Mouse (Mus musculus) E14TG2a.4 (cell line): ENCODE data around the gene Kcnab1.

Experiments used
- H3K27me3 ChIP-seq: 2 replicates; pipeline ENCODE4 v1.6.1; 2014; ENCODE audit warnings: low read length, control low read depth; ENCODE audit not compliant: insufficient read depth
- H3K36me3 ChIP-seq: 2 replicates; pipeline ENCODE4 v1.6.1; 2014; ENCODE audit warnings: low read length, control low read depth; ENCODE audit not compliant: insufficient read depth
- H3K4me1 ChIP-seq: replicated peaks from 2 replicates; pipeline ENCODE4 v1.6.1; 2014; ENCODE audit warnings: low read depth, low read length, control low read depth
- H3K4me3 ChIP-seq: replicated peaks from 2 replicates; pipeline ENCODE4 v1.5.1; 2014; ENCODE audit warnings: mild to moderate bottlenecking, low read length
- H3K9me3 ChIP-seq: 2 replicates; pipeline ENCODE4 v1.6.1; 2014; ENCODE audit warnings: low read length, control low read depth
- CTCF ChIP-seq: conservative IDR thresholded peaks from 2 replicates; pipeline ENCODE4 v1.5.1; 2014; ENCODE audit warnings: low read length
- NANOG ChIP-seq: IDR thresholded peaks from 2 replicates; pipeline ENCODE4 v1.6.1; 2014; ENCODE audit warnings: borderline replicate concordance, low read length, mixed read lengths
- POU5F1 ChIP-seq: IDR thresholded peaks from 2 replicates; pipeline ENCODE4 v1.6.1; 2014; ENCODE audit warnings: low read length, borderline replicate concordance

Gene Kcnab1

DNA sequence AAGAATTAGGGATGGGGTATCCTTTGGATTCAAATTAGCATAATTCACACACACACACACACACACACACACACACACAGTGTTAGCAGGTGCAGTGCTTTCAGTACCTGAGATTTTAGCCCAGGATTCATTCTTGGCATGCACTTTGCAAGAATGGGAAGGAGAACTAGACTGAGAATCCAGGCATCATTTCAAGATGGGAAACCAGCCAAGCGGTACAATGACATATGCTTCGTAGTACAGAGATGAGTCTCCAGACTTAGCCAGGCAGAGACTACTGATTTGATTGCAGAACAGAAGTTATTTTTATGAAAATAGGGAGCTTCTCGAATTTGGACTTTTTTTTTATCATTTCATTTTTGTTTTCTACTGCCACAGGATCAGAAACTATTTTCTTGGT is 15.8 kb downstream of the Kcnab1 start:
- Histone ChIP-seq H3K27me3 (no peaks in the 10 kb centered on the region), H3K4me3 (no peak overlapping the region), H3K4me1 (no peaks in the 10 kb centered on the region), H3K36me3 (no peaks in the 10 kb centered on the region), H3K9me3 (peaks cover 18% of the 10 kb centered on the region)
- no peak for TF ChIP-seq CTCF
- no peak for TF ChIP-seq NANOG
- TF ChIP-seq POU5F1: no peak

DNA sequence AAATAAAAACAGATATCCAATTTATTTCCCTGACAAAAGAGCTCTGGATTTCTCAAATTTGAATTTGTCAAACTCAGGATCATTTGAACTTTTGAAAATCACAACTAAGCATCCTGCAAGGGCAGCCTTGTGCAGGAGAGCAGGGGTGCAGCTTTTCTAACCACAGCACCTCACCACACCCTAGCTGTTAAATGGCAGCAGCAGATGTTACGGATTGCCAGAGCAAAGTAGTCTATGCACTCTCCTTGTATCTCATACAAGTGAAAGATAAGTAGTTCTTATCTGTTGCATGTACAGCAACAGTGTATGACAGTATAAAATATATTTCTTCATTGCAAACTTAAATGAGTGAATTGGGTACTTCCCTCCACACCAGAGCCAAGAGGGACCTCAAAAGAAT is 20.4 kb downstream of the Kcnab1 start:
- TF ChIP-seq POU5F1 (no peak), CTCF (no peak), NANOG (no peak)
- Histone ChIP-seq H3K4me1 (no peaks in the 10 kb centered on the region), H3K27me3 (no peaks in the 10 kb centered on the region), H3K4me3 (no peak overlapping the region), H3K36me3 (no peaks in the 10 kb centered on the region), H3K9me3 (no peaks in the 10 kb centered on the region)

DNA sequence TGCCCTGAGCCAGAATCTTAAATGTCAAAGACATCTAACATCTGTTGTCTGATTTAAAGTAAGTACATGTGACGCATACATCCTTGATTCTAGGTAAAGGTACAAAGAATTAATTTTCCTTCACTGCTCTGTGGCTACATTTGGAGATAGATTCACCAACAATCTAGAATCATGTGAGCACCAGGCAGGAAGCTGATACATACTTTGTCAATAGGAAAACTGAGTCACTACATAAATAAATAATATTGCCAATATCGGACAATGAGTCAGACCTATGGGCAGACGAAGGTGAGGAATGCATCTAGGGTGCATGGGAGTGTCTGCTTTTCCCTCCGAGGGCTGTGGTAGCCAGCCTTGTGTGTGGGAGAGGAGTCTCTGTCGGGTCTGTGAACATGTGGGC is 25.7 kb downstream of the Kcnab1 start:
- no peaks in the 10 kb centered on the region for H3K27me3 ChIP-seq
- no peaks in the 10 kb centered on the region for H3K9me3 ChIP-seq
- TF ChIP-seq POU5F1: no peak
- TF ChIP-seq NANOG: no peak
- no peak for TF ChIP-seq CTCF
- no peaks in the 10 kb centered on the region for H3K36me3 ChIP-seq
- H3K4me3 ChIP-seq: no peak overlapping the region
- H3K4me1 ChIP-seq: no peaks in the 10 kb centered on the region

DNA sequence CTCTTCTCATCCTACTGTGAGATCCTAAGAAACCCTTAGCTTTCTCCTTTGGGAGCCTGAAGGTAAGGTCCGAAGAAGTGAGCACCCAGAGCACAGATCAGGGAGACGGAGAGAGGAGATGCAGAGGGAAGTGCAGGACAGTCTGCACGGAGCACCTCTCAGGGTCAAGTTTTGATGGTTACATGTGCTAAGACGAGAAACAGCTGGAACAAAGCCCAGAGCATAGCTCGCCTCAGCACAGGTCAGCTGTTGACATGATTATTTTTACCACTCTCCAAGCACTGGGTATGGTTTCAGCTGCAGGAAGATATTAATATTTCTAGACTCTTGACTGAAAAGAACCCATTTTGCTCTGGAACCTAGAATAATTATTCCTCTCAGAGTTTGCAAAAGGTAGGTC is 27.7 kb downstream of the Kcnab1 start:
- no peaks in the 10 kb centered on the region for H3K4me1 ChIP-seq
- no peak overlapping the region for H3K4me3 ChIP-seq
- no peaks in the 10 kb centered on the region for H3K27me3 ChIP-seq
- no peaks in the 10 kb centered on the region for H3K9me3 ChIP-seq
- H3K36me3 ChIP-seq: no peaks in the 10 kb centered on the region
- TF ChIP-seq POU5F1 (no peak), CTCF (no peak), NANOG (no peak)

DNA sequence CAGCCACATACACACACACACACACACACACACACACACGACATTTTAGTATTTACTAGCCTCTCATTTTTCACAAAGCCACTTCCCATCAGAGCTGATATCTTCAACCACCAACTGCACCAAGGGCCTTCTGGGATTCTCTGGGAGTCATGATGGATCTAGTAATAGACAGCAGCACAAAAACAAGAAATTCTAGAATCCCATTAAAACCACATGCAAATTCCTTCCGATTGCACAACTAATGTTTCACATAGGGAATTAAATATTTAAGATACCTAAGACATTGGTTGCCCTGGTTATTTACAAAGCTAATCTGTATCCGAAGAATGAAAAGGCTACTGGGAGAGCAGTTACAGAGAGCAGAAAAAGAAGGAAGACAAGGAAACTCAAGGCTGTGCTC is 29.6 kb downstream of the Kcnab1 start:
- no peaks in the 10 kb centered on the region for H3K9me3 ChIP-seq
- no peaks in the 10 kb centered on the region for H3K27me3 ChIP-seq
- H3K4me3 ChIP-seq: no peak overlapping the region
- no peaks in the 10 kb centered on the region for H3K36me3 ChIP-seq
- no peaks in the 10 kb centered on the region for H3K4me1 ChIP-seq
- TF ChIP-seq POU5F1: no peak

DNA sequence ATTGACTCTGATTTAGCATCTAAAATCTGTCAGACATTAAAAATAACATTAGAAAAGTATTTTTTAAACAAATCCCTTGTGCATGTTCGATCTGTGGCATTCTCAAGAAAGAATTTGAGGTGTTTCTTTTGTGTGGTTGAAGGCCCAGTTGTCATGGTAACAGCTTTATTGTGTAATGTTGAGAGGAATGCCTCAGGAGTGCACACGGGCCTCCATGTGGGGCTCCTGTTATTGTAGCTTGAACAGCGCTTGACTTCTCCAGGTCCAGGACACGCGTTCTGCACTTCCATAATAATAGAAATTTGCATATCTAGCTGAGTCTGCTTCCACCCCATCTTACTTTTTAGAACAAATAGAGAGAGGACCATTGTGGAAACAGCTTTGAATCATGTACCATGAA is 36.0 kb downstream of the Kcnab1 start:
- Histone ChIP-seq H3K9me3 (no peaks in the 10 kb centered on the region), H3K4me3 (no peak overlapping the region), H3K36me3 (no peaks in the 10 kb centered on the region), H3K4me1 (no peaks in the 10 kb centered on the region), H3K27me3 (no peaks in the 10 kb centered on the region)
- TF ChIP-seq CTCF (no peak), NANOG (no peak)

DNA sequence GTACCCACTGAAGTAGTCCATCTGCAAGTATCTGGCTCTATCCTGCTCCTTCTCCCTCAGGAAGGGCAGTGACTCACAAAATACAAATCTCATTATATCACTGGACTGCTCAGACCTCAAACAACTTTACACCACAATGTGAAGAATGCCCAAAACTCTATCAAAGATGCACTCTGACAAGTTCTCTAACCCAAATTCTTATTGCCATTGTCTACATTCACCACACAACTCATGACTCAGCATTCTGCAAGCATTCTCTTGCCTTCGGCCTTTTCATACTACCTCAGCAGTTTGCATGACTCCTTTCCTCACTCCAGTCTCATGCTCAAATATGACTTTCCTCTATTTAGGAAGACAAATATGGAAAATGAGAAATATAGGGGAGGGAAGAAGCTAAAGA is 42.6 kb downstream of the Kcnab1 start:
- no peaks in the 10 kb centered on the region for H3K27me3 ChIP-seq
- H3K9me3 ChIP-seq: no peaks in the 10 kb centered on the region
- H3K4me3 ChIP-seq: no peak overlapping the region
- H3K4me1 ChIP-seq: no peaks in the 10 kb centered on the region
- TF ChIP-seq NANOG: no peak
- TF ChIP-seq CTCF: no peak
- no peak for TF ChIP-seq POU5F1
- H3K36me3 ChIP-seq: no peaks in the 10 kb centered on the region

DNA sequence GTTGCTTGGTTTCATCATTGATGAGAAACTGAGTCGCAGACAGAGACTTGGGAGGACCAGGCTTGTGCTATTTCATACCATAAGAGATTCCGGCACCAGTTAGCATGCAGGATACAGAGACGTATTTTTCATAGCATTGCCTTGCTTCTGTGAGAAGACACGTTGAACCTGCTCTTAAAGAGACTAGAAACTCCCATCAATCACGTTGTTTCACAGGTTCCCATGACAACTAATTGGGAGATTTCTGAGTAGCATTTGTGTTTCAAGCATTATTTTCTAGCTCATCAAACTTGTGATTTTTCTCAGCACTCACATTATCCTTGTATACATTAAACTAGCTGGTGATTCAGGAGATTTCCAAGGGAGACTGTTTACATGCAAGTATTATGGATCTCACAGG is 63.8 kb downstream of the Kcnab1 start:
- H3K4me3 ChIP-seq: no peak overlapping the region

DNA sequence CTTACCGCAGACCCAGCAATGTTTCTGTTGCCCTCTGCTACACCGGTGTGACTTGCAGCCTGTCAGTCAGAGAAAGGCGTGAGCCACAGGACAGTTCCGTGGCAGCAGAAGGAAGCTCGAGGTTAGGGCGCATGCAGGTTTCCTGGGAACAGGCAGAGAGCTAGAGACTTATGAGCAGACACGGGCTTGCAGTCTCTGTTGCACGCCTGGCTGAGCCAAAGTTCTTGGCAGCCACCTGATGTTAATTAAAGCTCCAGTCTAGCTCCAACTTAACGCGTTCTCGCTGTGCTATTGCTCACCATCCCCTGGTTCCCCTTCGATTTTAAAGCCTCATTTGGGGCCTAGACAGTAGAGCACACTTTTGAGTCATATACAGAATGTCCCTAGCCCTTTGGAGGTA is 65.4 kb downstream of the Kcnab1 start:
- H3K9me3 ChIP-seq: no peaks in the 10 kb centered on the region
- TF ChIP-seq CTCF (no peak), POU5F1 (no peak), NANOG (no peak)
- no peaks in the 10 kb centered on the region for H3K36me3 ChIP-seq
- no peaks in the 10 kb centered on the region for H3K27me3 ChIP-seq
- H3K4me1 ChIP-seq: no peaks in the 10 kb centered on the region
- no peak overlapping the region for H3K4me3 ChIP-seq

More for the DNA sequence above, 63.8 kb downstream of the Kcnab1 start:
- H3K9me3 ChIP-seq: no peaks in the 10 kb centered on the region
- TF ChIP-seq NANOG (no peak), POU5F1 (no peak), CTCF (no peak)
- no peaks in the 10 kb centered on the region for H3K4me1 ChIP-seq
- H3K27me3 ChIP-seq: no peaks in the 10 kb centered on the region
- H3K36me3 ChIP-seq: no peaks in the 10 kb centered on the region
